Mouse (Mus musculus) thymus, adult 2 months (tissue): ENCODE results near the gene 1700012B09Rik.

Experiments used
- CTCF ChIP-seq: fragments of 200-500 bp; IDR thresholded peaks from 2 replicates; pipeline ENCODE4 v1.5.1; 2012; ENCODE audit warnings: mild to moderate bottlenecking, control low read depth, low read length, moderate library complexity, borderline replicate concordance; ENCODE audit not compliant: control insufficient read depth, poor library complexity, insufficient read depth; ENCODE audit errors: extremely low read depth
- POLR2A ChIP-seq: fragments of 200-500 bp; IDR thresholded peaks from 2 replicates; pipeline ENCODE4 v1.6.1; 2012; ENCODE audit warnings: mild to moderate bottlenecking, low read length, control low read depth, moderate library complexity; ENCODE audit not compliant: control insufficient read depth, poor library complexity, insufficient read depth; ENCODE audit errors: extremely low read depth

DNA sequence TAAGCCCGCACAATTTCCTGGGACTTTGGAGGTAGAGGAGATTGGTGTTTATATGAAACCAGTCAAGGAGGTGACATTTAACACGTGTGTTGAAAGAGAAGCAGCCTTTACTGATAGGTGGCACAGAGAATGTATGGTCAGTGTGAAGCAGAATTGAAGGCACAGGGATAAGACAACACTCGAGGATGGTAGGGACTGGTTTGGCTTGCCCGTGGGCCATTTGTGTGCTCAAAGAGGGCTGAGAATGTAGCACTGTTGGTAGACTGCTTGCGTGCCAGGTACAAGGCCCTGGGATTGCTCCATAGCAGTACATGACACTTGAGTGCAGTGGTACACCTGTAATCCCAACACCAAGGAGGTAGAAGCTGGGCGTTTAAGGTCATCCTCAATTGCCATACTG is 16.5 kb upstream of the 1700012B09Rik start:
- TF ChIP-seq CTCF, result no peak
- TF ChIP-seq POLR2A, result no peak
